Mouse (Mus musculus) cerebellum, adult 9-11 months (tissue): ENCODE data around the gene Ryk.

Source experiments
- DNase-seq: peaks from one replicate; pipeline ENCODE4 v3.0.0; 2022

Ryk gene

GRCm38 (mm10) chr9:102834742-102835591, at the start of gene Ryk:
Gene Ryk, plus strand, starts transcription at chr9:102834917.
- DNase-seq: peak; percentile 88

GRCm38 (mm10) chr9:102789491-102789890, 45.2 kb upstream of the Ryk start:
- DNase-seq: no peak

- DNase-seq: no peak
Measured at GRCm38 (mm10) chr9:102791845-102792244, 42.9 kb upstream of the Ryk start.

- no peak for DNase-seq
Measured at GRCm38 (mm10) chr9:102792836-102793235, 41.9 kb upstream of the Ryk start.

GRCm38 (mm10) chr9:102793286-102793809, 41.4 kb upstream of the Ryk start:
- DNase-seq: peak; percentile 22

- no peak for DNase-seq
Measured at GRCm38 (mm10) chr9:102798406-102798805, 36.3 kb upstream of the Ryk start.

- no peak for DNase-seq
Measured at GRCm38 (mm10) chr9:102806056-102806573, 28.6 kb upstream of the Ryk start.

- DNase-seq: no peak
Measured at GRCm38 (mm10) chr9:102811192-102811591, 23.5 kb upstream of the Ryk start.

GRCm38 (mm10) chr9:102818228-102818627, 16.5 kb upstream of the Ryk start:
- DNase-seq: no peak

GRCm38 (mm10) chr9:102828604-102829003, 6.1 kb upstream of the Ryk start:
- no peak for DNase-seq

GRCm38 (mm10) chr9:102831541-102831940, 3.2 kb upstream of the Ryk start:
- DNase-seq: no peak

- no peak for DNase-seq
Measured at GRCm38 (mm10) chr9:102834414-102834741, 339 bp upstream of the Ryk start.

GRCm38 (mm10) chr9:102836279-102836678, 1.6 kb downstream of the Ryk start:
- no peak for DNase-seq

GRCm38 (mm10) chr9:102840792-102841778, 6.4 kb downstream of the Ryk start:
- no peak for DNase-seq

- DNase-seq: no peak
Measured at GRCm38 (mm10) chr9:102841832-102842231, 7.1 kb downstream of the Ryk start.

- DNase-seq: no peak
Measured at GRCm38 (mm10) chr9:102842498-102842897, 7.8 kb downstream of the Ryk start.

GRCm38 (mm10) chr9:102843577-102843976, 8.9 kb downstream of the Ryk start:
- no peak for DNase-seq

- DNase-seq: no peak
Measured at GRCm38 (mm10) chr9:102845851-102846250, 11.1 kb downstream of the Ryk start.

- no peak for DNase-seq
Measured at GRCm38 (mm10) chr9:102846348-102846747, 11.6 kb downstream of the Ryk start.

GRCm38 (mm10) chr9:102852076-102853022, 17.6 kb downstream of the Ryk start:
- DNase-seq: no peak

GRCm38 (mm10) chr9:102857856-102858255, 23.1 kb downstream of the Ryk start:
- DNase-seq: no peak

- no peak for DNase-seq
Measured at GRCm38 (mm10) chr9:102858283-102858682, 23.6 kb downstream of the Ryk start.
